Mouse (Mus musculus) lung, embryonic 16.5 days (tissue): ENCODE results near the gene Uso1. TPM values are rescaled to one million over a fixed set of nuclear protein-coding genes. Genes with fewer than 3 reads are reported as not detected.
A peak's percentile ranks its signal among the peaks of the same experiment; 100 is the strongest.

ENCODE experiments used
- ATAC-seq: fragments of 200-750 bp; cut with Nextera tagmentation; 2 replicates; pipeline ENCODE4 v1.8.0; 2017; ENCODE audit warnings: low read depth, mild to moderate bottlenecking, moderate library complexity
- H3K27ac ChIP-seq: fragments of 300-500 bp; sonication (generic); 2 replicates; pipeline ENCODE4 v1.5.1; 2014; ENCODE audit warnings: mild to moderate bottlenecking, control low read depth, low read length
- H3K27me3 ChIP-seq: fragments of 300-500 bp; sonication (generic); 2 replicates; pipeline ENCODE4 v1.6.1; 2014; ENCODE audit warnings: low read depth, low read length, mixed read lengths; ENCODE audit not compliant: control insufficient read depth, insufficient read depth
- H3K36me3 ChIP-seq: fragments of 300-500 bp; sonication (generic); 2 replicates; pipeline ENCODE4 v1.6.1; 2014; ENCODE audit warnings: low read length; ENCODE audit not compliant: control insufficient read depth, insufficient read depth
- H3K4me1 ChIP-seq: fragments of 300-500 bp; sonication (generic); replicated peaks from 2 replicates; pipeline ENCODE4 v1.6.1; 2014; ENCODE audit warnings: low read length, mixed read lengths; ENCODE audit not compliant: control insufficient read depth, insufficient read depth
- H3K4me2 ChIP-seq: fragments of 300-500 bp; sonication (generic); 2 replicates; pipeline ENCODE4 v1.6.1; 2014; ENCODE audit warnings: low read depth, low read length, control low read depth
- H3K4me3 ChIP-seq: fragments of 300-500 bp; sonication (generic); 2 replicates; pipeline ENCODE4 v1.5.1; 2014; ENCODE audit warnings: mild to moderate bottlenecking, low read length, control low read depth
- H3K9ac ChIP-seq: fragments of 300-500 bp; sonication (generic); 2 replicates; pipeline ENCODE4 v1.6.1; 2014; ENCODE audit warnings: low read length, control low read depth
- H3K9me3 ChIP-seq: fragments of 300-500 bp; sonication (generic); 2 replicates; pipeline ENCODE4 v1.6.1; 2016; ENCODE audit warnings: low read length; ENCODE audit not compliant: control insufficient read depth
- WGBS: fragments of 180-500 bp; shearing (Covaris S2); extraction: QIAGEN DNeasy Blood & Tissue Kit; methylation state at CpG from one replicate; pipeline ENCODE4 v1.1.7; 2014; 5-methylcytosine and 5-hydroxymethylcytosine counted together
- polyA plus RNA-seq: library from polyadenylated mRNA; unstranded; fragments of >200 nt; fragmentation: Nextera tagmentation; extraction: Ambion mirVana; gene quantifications from 2 replicates; pipeline ENCODE4 v1.2.1, GENCODE M21; 2015

The Uso1 gene
- polyA plus RNA-seq = 37.7 and 38.3 TPM in 2 replicates

- Histone ChIP-seq H3K4me2 (peak within 1 kb of the TSS; percentile 94), H3K9me3 (no peaks in the 10 kb centered on the region), H3K4me1 (peaks cover 12% of the 10 kb centered on the region), H3K4me3 (peak within 1 kb of the TSS; percentile 55), H3K27me3 (no peaks in the 10 kb centered on the region), H3K9ac (peak within 1 kb of the TSS; percentile 69), H3K36me3 (no peaks in the 10 kb centered on the region), H3K27ac (peak within 1 kb of the TSS; percentile 20; the same call in 1 of the 2 replicates)
- peak; percentile 97 for ATAC-seq
- under 1% methylated on average over 48 of the region's 59 CpGs for WGBS
Measured at GRCm38 (mm10) chr5:92137239-92138046, at the start of gene Uso1. Uso1 (plus strand) TSS chr5:92137938.

GRCm38 (mm10) chr5:92093263-92094061, 44.3 kb upstream of the Uso1 start:
- WGBS = 67% methylated on average over 15 of the region's 15 CpGs
- Histone ChIP-seq H3K4me1 (no peaks in the 10 kb centered on the region), H3K27ac (no peak overlapping the region), H3K27me3 (no peaks in the 10 kb centered on the region), H3K4me2 (no peak overlapping the region), H3K9ac (no peak overlapping the region), H3K9me3 (no peaks in the 10 kb centered on the region), H3K36me3 (no peaks in the 10 kb centered on the region), H3K4me3 (no peak overlapping the region)
- ATAC-seq = no peak

- Histone ChIP-seq H3K9me3 (no peaks in the 10 kb centered on the region), H3K27ac (no peak overlapping the region), H3K4me2 (no peak overlapping the region), H3K27me3 (no peaks in the 10 kb centered on the region), H3K9ac (no peak overlapping the region), H3K36me3 (no peaks in the 10 kb centered on the region), H3K4me1 (no peaks in the 10 kb centered on the region), H3K4me3 (no peak overlapping the region)
- ATAC-seq = no peak
- 75% methylated on average over 3 of the region's 3 CpGs for WGBS
Measured at GRCm38 (mm10) chr5:92094062-92094415, 43.7 kb upstream of the Uso1 start.

GRCm38 (mm10) chr5:92096786-92097185, 41.0 kb upstream of the Uso1 start:
- no peak overlapping the region for H3K4me2 ChIP-seq
- H3K9ac ChIP-seq = no peak overlapping the region
- H3K36me3 ChIP-seq = no peaks in the 10 kb centered on the region
- no peaks in the 10 kb centered on the region for H3K9me3 ChIP-seq
- no peak for ATAC-seq
- H3K4me3 ChIP-seq = no peak overlapping the region
- H3K27ac ChIP-seq = no peak overlapping the region
- WGBS = 84% methylated on average over 6 of the region's 6 CpGs
- H3K4me1 ChIP-seq = no peaks in the 10 kb centered on the region
- no peaks in the 10 kb centered on the region for H3K27me3 ChIP-seq

- H3K27ac ChIP-seq = no peak overlapping the region
- WGBS = 95% methylated on average over 4 of the region's 4 CpGs
- no peak overlapping the region for H3K4me3 ChIP-seq
- no peak overlapping the region for H3K4me2 ChIP-seq
- no peaks in the 10 kb centered on the region for H3K27me3 ChIP-seq
- no peak overlapping the region for H3K9ac ChIP-seq
- H3K4me1 ChIP-seq = no peaks in the 10 kb centered on the region
- ATAC-seq = no peak
- H3K36me3 ChIP-seq = no peaks in the 10 kb centered on the region
- no peaks in the 10 kb centered on the region for H3K9me3 ChIP-seq
Measured at GRCm38 (mm10) chr5:92097779-92098178, 40.0 kb upstream of the Uso1 start.

GRCm38 (mm10) chr5:92098351-92099109, 39.2 kb upstream of the Uso1 start:
- Histone ChIP-seq H3K27me3 (no peaks in the 10 kb centered on the region), H3K4me1 (no peaks in the 10 kb centered on the region), H3K9ac (no peak overlapping the region), H3K4me2 (no peak overlapping the region), H3K27ac (no peak overlapping the region), H3K4me3 (no peak overlapping the region), H3K36me3 (no peaks in the 10 kb centered on the region), H3K9me3 (no peaks in the 10 kb centered on the region)
- no peak for ATAC-seq
- 63% methylated on average over 13 of the region's 13 CpGs for WGBS

- Histone ChIP-seq H3K9me3 (no peaks in the 10 kb centered on the region), H3K9ac (no peak overlapping the region), H3K4me3 (no peak overlapping the region), H3K27ac (no peak overlapping the region), H3K36me3 (no peaks in the 10 kb centered on the region), H3K4me2 (no peak overlapping the region), H3K4me1 (no peaks in the 10 kb centered on the region), H3K27me3 (no peaks in the 10 kb centered on the region)
- no peak for ATAC-seq
- 87% methylated on average over 8 of the region's 8 CpGs for WGBS
Measured at GRCm38 (mm10) chr5:92101601-92102000, 36.1 kb upstream of the Uso1 start.

- H3K4me1 ChIP-seq = no peaks in the 10 kb centered on the region
- no peaks in the 10 kb centered on the region for H3K9me3 ChIP-seq
- no peak overlapping the region for H3K4me3 ChIP-seq
- no peak overlapping the region for H3K27ac ChIP-seq
- no peak overlapping the region for H3K4me2 ChIP-seq
- 11% methylated on average over 6 of the region's 6 CpGs for WGBS
- H3K27me3 ChIP-seq = no peaks in the 10 kb centered on the region
- no peaks in the 10 kb centered on the region for H3K36me3 ChIP-seq
- ATAC-seq = no peak
- no peak overlapping the region for H3K9ac ChIP-seq
Measured at GRCm38 (mm10) chr5:92103062-92103461, 34.7 kb upstream of the Uso1 start.
